Mouse (Mus musculus) lung, postnatal 4 days (tissue): Measurements from ENCODE around the gene Llgl1.

Source experiments
- DNase-seq, 2 experiments: peaks; one replicate each; pipeline ENCODE4 v3.0.0; 2021

The Llgl1 gene

DNA sequence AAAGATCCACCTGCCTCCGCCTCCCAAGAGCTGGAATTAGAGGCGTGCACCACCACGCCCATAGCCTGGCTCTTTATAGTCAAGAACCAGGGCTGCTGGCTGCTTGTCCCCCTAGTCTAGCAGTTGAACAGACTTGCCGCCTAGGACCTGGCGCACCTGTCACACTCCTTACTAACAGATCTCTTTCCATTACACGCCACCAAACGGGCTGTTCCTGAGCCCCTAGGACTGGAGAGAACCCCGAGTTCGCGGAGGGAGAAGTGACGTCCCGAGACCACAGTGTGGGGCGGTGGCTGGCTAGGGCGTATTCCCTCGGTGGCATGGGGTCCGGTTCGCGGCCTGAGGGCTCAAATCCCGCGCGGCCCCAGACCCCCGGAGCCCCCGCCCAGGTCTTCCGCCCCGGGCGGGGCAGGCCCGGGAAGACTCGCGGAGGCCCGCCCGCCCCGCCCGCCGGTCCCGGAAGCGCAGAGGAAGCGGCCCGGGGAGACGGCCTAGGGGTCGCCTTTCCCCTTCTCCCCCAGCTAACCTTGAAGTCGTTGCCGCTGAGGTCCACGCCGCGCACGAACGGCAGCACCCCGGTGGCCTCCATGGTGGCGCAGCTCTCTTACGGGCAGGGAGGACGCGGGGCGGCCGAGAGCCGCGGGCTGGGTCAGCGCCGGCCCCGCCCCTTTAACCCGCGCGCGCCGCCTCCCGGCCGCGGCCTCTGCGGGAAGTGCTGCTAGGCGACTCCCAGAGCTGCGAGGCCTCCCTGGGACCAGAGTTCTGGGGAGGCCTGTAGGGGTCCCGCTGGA lies 27.3 kb downstream of the Llgl1 start, which contains the start of gene Flii:
Flii (minus strand) TSS at position 663 of the 791 bp plus-strand sequence.
- peak; percentile 91 for DNase-seq

DNA sequence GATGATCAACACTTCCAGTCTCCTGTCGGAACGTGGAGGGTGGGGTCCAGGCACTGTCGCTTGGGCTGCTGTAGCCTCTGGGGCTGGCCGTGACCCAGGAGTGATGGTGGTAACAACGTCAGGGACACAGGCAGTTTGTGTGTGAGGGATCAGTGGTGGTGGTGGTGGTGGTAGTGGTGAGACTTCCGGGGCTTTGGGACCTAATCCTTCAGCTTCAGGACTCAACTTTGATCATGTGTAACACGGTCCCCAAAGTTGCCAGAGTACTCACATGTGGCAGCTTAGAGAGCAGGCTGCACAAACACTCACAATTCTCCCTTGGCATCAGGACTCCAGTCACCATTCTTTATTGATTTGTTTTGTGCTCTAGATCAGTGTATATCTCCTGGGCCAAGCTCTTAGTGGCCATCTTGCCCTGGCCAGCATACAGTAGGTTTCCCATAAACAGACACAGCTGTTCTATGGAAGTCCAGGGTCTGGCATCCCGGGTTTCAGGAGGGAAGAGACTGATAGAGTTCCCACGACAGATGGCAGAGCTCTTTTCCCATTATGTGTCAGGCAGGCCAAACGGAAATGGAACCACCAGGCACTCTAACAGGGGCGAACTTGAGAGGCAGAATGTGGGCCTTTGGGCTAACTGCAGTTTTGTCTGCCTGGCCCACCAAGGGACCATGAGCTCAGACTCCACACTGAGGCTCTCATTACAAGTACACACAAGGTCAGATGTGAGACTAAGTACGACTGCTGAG lies 28.0 kb downstream of the Llgl1 start:
- no peak for DNase-seq

DNA sequence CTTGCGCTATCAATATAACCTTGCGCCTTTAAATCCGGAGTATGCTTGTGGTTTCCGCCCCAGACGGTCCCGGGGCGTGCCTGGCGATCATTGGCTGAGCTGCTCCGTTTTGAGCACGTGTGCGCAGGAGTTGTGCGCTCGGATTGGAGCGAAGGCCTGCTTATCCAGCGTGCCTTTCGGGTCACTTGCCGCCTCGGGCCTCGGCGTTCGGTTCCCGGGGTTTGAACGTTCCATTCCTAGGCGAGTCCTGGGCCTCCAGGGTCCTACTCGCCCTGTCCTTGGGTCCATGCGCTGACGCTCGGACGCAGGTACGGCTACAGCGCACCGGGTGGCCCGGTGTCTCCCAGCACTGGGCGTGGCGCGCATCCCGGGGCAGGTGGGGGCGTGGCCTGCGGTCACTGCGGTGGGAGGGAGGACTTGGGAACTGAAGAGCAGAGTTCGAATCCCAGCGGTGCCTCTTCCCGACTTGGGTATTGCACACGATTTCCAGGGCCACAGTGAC lies 28.8 kb downstream of the Llgl1 start, which contains the start of gene Mief2:
Mief2 (plus strand) TSS at position 139 of the 502 bp plus-strand sequence.
- peak; percentile 94 to 97 for DNase-seq

DNA sequence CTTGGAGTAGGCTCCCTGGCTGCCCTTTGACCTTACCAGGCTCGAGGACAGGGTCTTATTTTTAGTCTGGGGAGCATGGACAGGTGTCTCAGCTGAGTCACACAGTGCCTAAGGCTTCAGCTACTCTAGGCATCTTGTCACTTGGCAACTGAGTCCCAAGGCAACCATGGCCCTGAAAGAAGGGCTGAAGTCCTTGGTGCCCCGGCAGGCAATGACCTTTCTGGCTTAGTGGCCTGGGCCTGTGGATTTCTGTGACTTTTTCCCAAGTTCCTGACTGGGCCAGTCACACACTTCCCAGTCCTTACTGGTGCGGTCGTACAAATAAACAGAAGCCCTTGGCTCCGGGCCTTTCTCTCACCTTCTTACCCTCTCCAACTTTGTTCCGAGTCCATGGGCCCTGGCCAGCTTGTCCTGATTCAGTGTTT lies 29.7 kb downstream of the Llgl1 start:
- peak in 1 of 2 experiments; percentile 21 for DNase-seq

DNA sequence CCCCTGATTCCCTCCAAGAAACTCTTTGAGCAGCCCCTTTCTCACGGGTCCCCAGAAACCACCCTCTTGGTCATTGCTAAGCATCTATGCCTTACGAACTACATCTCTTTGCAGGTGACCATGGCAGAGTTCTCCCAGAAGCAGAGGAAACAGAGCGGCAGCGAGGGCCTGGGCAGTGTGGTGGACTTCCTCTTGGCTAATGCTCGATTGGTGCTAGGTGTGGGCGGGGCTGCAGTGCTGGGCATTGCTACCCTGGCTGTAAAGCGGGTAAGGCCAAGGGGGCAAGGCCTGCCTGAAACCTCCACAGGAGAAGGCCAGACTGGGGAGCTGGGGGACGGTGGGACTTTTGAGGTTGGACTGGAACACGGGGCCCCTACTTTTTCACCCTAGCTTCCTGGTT lies 30.6 kb downstream of the Llgl1 start:
- DNase-seq, result no peak

DNA sequence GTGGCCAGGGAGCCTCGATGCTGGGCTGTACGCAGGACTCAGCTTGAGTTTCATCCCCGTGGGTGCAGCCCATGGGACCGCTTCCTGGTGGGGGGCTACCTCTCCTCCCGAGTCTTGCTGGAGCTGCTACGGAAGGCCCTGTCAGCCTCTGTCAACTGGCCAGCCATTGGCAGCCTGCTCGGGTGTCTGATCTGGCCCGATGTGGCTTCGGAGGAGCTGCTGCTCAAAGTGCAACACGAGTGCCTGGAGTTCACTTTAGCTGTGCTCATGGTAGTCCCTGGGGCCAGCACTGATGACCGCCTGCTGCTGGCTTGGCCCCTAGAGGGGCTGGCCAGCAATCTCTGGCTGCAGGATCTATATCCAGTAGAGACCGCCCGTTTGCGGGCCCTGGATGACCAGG lies 31.7 kb downstream of the Llgl1 start:
- DNase-seq, result no peak

DNA sequence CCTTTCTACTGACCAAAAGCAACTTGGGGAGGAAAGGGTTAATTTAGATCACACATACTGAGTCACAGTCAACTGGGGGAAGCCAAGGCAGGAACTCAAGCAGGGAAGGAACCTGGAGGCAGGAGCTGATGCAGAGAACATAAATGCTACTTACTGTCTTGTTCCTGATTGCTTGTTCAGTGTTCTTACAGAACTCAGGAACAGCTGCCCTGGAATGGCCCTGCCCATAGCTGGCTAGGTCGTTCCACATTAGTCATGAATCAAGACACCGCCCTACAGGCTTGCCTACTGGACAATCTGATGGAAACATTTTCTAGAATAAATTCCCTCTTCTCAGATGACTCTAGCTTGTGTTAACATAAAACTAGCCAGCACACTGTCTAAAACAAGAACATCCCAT lies 34.7 kb downstream of the Llgl1 start:
- no peak for DNase-seq

DNA sequence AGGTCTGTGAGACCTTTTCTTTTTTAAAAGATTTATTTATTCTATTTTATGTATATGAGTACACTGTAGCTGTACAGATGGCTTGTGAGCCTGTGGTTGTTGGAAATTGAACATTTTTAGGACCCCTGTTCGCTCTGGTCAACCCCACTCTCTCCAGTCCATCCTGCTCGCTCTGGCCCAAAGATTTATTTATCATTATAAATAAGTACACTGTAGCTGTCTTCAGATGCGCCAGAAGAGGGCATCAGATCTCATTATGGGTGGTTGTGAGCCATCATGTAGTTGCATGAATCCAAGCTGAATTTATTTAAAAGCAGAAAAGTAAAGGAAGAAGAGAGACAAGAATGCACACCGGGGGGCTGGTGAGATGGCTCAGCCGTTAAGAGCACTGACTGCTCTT lies 35.7 kb downstream of the Llgl1 start:
- no peak for DNase-seq

DNA sequence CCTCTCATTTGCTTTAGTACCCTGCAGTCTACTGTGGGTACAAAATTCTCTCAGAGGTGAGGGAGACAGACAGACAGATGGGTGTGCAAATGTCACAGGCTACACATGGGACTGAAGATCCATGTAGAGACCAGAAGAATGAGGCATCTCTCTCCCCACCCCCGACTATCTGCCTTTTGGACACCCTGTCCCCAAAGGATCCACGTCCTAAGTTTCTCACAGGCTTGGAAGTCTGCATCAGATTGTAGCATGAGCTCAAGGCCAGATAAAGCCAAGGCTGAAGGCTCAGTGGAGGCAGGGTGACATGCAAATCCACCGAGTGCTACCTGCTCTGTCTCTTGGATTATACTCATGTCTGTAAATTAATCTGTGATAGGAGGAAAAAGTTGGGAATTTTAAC lies 37.0 kb downstream of the Llgl1 start:
- no peak for DNase-seq

DNA sequence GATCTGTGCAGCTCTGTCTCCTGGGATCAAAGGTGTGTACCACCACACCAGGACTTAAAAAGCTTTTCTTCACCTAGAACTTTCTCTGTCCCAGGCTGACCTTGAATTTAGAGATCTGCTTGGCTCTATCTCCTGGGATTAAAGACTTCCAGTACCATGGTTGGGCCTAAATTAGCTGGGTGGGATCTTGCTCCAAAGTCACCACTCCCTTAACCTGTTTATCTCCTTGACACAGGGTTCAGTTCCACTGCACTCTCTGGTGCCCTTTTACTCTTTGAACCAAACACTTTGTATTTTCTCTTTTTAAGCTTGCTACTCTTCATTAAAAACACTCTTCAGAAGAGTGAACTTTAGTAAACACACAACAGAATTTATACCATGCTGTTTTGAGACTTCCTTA lies 37.9 kb downstream of the Llgl1 start:
- no peak for DNase-seq

DNA sequence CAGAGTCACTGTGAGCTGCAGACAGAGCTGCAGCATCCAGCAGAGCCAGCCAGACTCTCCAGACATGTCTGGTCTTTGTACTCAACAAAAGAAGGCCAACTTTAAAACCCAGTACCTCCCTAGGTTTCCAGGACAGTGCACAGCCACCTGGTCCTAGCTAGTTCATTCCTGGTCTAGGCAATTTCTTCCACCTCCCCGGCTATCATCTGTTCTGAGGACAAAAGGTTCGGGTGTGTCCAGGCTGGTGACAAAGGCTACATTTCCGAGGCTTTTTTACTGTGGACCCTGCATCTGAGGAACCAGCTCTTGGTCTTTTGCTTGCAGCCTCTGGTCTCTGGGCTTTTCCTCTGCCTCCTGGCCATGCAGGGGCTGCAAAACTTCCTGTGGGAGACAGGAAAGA lies 40.8 kb downstream of the Llgl1 start:
- no peak for DNase-seq

DNA sequence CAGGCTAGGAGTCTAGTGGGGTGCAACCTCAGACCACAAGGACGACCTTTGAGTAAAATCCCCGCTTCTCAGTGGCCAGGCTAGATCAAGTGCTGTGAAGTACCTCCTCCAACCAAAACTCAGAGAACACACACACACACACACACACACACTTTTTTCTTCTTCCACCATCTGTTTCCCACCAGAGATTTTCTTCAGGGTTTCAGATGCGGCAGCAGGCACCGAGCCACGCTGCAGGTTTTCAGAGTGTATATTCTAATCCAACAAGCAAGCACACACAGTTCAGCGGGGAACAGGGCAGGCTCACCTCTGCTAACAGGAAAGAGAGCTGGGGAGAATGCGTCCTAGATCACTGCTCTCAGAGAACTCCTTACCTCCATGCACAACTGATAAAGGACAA lies 56.0 kb downstream of the Llgl1 start:
- DNase-seq, result no peak

DNA sequence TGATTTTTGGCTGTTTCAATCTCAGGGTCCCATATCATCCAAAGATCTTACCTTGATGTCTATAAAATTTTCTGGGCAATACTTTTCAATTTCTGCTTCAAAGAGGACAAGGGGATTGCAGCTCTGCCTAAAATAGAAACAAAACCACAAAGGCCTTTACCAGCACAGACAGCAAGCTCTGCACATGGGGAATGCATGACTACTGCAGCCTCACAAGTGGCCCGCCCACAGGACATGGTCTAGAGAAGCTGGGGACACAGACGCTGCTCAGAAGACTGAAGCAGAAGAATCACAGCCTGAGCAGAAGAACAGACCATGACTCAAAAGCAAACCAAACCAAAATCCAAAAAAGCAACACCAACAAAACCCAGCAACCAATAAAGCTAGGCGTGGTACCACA lies 62.2 kb downstream of the Llgl1 start:
- no peak for DNase-seq
